Mouse (Mus musculus): Measurements from ENCODE around the gene Bahd1. TPM values are rescaled to one million over a fixed set of nuclear protein-coding genes. Genes with fewer than 3 reads are reported as not detected.

The Bahd1 gene
- polyA plus RNA-seq, 1 experiment from 2014 or later = 0.93 TPM

DNA sequence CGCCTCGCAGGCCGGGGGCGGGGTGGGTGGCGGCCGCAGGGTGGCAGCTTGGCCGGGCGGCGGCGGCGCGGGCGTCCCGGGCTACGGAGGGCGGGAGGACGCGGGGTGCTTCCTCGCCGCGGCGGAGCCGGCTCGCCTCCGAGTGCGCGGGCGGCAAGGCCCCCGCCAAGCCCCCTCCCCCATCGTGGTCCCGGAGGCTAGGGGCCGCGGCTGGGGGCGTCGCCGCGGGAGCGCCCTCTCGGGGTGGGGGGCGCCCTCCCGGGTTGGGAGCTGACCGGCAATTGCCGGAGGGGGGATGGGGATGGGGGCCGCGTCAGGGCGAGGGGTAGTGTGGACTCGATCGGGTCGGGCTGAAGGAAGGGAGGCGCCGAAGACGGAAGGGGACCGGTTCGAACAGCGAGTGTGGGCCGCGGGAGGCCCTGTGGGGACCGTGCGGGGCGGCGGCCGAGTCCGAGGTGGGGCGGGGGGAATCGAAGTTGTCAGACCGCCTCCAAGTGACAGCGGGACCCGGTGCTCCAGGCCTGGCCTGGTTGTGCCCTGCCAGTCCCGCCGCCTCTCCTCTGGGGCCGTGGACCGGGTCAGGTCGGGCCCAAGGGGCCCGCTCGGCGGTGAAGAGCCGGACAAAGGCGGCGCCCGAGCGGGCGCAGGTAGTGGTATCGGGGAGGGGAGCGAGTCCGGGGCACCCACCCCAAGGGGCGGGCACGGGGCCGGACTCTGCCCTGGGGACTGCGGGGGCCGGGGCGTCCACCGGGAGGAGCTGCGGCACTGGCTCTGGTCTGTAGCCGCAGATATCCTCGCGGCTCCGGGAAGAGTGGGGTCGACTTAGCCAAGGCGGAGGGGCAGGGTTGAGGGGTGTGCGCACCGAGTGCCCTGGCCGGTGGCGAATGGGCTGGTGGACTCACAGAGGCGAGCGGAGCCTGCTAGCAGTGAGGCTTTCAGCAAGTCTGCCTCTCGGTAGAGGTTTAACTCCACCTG is 2.2 kb downstream of the Bahd1 start:
- peak; percentile 23 for ATAC-seq (replicated peaks; ENCODE audit: low FRiP score, low TSS enrichment, low read depth)
- peak overlapping the region; percentile 75 for H3K9ac ChIP-seq (ENCODE audit: low read length)
- peak overlapping the region; percentile 64; the same call in 1 of the 2 replicates for H3K27ac ChIP-seq (ENCODE audit: low read depth)
- WGBS = under 1% methylated on average over 96 of the region's 106 CpGs
- H3K36me3 ChIP-seq (ENCODE audit: control insufficient read depth, insufficient read depth, low read length) = no peaks in the 10 kb centered on the region
- peak overlapping the region; percentile 80 for H3K4me3 ChIP-seq (ENCODE audit: low read depth, low read length)
- H3K27me3 ChIP-seq (replicated peaks; ENCODE audit: control insufficient read depth, insufficient read depth, low read length) = peaks cover 54% of the 10 kb centered on the region
- H3K4me1 ChIP-seq (replicated peaks; ENCODE audit: control insufficient read depth, insufficient read depth, low read length) = peaks cover 17% of the 10 kb centered on the region
- H3K9me3 ChIP-seq (ENCODE audit: control insufficient read depth, low read length) = no peaks in the 10 kb centered on the region
- DNase-seq (ENCODE audit: low spot score) = peak; percentile 79
- peak overlapping the region; percentile 99 for H3K4me2 ChIP-seq (ENCODE audit: low read length)

DNA sequence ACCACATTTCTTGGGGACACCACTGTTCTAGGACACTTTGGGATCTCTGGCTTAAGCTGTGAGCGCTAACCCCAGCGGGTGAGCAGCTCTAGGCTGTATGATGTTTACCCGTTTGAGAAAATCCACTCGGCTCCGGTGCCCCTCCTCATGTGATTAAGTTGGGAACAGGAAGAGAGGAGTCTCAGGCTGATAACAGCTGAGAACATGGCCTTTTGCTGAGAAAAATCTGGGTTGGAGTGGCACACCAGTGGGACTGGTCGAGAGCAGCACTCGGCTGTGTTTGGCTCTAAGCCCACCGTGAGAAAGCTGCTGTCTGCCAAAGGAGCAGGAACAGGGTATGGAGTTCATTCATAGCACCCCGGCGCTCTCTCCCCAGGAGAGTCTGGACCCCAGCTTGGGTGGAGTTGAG is 3.2 kb downstream of the Bahd1 start:
- no peak overlapping the region for H3K9ac ChIP-seq (ENCODE audit: low read length)
- WGBS = 19% methylated on average over 10 of the region's 10 CpGs

DNA sequence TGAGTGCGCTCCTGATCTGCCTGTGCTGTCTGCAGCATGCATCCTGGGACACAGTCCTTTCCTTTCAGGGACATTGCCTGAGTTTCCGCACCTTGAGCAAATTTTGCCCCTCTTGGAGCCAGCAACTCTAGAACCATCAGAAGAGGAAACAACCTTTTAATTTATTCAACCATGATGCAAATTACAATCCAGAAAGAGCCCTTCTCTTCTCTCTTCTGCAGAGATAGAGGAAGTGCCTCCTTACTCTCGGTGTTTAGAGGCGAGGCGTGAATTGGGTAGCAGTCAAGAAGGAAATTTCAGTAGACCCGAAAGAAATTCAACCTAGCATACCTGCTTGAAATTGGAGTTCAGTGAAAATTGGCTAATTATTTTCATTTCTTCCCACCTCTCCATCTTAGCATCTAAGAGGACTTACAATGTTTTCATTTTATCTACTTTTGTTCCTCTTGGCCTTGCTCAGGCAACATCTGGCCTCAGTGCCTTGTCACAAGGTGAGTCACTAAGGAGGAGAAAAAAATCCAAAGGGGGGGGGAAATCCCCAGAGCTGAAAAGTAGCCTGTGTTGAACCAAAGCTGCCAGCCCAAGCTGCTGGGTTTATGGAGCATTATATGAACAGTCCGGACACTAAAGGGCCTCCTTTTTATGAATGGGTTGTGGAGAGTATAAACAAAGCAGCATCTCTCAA is 5.4 kb downstream of the Bahd1 start:
- Histone ChIP-seq H3K4me2 (ENCODE audit: low read length) (no peak overlapping the region), H3K9me3 (ENCODE audit: control insufficient read depth, low read length) (no peaks in the 10 kb centered on the region), H3K36me3 (ENCODE audit: control insufficient read depth, insufficient read depth, low read length) (no peaks in the 10 kb centered on the region), H3K27ac (ENCODE audit: low read depth) (no peak overlapping the region), H3K27me3 (replicated peaks; ENCODE audit: control insufficient read depth, insufficient read depth, low read length) (peaks cover 22% of the 10 kb centered on the region), H3K9ac (ENCODE audit: low read length) (no peak overlapping the region), H3K4me1 (replicated peaks; ENCODE audit: control insufficient read depth, insufficient read depth, low read length) (peaks cover 10% of the 10 kb centered on the region), H3K4me3 (ENCODE audit: low read depth, low read length) (no peak overlapping the region)
- DNase-seq (ENCODE audit: low spot score) = no peak
- WGBS = 79% methylated on average over 7 of the region's 7 CpGs
- ATAC-seq (replicated peaks; ENCODE audit: low FRiP score, low TSS enrichment, low read depth) = no peak

More for the DNA sequence above, 3.2 kb downstream of the Bahd1 start:
- Histone ChIP-seq H3K4me1 (replicated peaks; ENCODE audit: control insufficient read depth, insufficient read depth, low read length) (peaks cover 17% of the 10 kb centered on the region), H3K27ac (ENCODE audit: low read depth) (no peak overlapping the region), H3K27me3 (replicated peaks; ENCODE audit: control insufficient read depth, insufficient read depth, low read length) (peaks cover 44% of the 10 kb centered on the region), H3K9me3 (ENCODE audit: control insufficient read depth, low read length) (no peaks in the 10 kb centered on the region), H3K4me2 (ENCODE audit: low read length) (peak overlapping the region; percentile 99), H3K36me3 (ENCODE audit: control insufficient read depth, insufficient read depth, low read length) (no peaks in the 10 kb centered on the region), H3K4me3 (ENCODE audit: low read depth, low read length) (peak overlapping the region; percentile 80)
- no peak for DNase-seq (ENCODE audit: low spot score)
- no peak for ATAC-seq (replicated peaks; ENCODE audit: low FRiP score, low TSS enrichment, low read depth)

DNA sequence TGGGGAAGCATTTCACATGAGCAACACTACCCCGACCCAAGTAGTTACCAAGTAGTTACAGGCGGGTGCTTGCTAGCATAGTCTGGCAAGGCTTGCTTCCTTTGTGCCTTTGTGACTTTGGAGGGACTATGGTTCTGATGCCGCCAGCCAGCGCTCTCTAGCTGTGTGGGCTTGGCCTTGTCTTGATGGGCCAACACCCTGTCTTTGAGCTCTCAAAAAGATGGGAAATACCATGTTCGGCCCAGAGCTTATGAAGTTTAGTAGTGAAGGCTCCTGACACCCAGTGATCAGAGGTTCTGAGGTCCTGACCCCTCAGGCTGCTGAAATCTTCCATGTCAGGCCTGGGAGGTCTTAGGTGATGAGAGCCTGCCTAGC is 5.9 kb downstream of the Bahd1 start:
- WGBS = 80% methylated on average over 5 of the region's 5 CpGs
- no peak overlapping the region for H3K4me3 ChIP-seq (ENCODE audit: low read depth, low read length)
- H3K9me3 ChIP-seq (ENCODE audit: control insufficient read depth, low read length) = no peaks in the 10 kb centered on the region

DNA sequence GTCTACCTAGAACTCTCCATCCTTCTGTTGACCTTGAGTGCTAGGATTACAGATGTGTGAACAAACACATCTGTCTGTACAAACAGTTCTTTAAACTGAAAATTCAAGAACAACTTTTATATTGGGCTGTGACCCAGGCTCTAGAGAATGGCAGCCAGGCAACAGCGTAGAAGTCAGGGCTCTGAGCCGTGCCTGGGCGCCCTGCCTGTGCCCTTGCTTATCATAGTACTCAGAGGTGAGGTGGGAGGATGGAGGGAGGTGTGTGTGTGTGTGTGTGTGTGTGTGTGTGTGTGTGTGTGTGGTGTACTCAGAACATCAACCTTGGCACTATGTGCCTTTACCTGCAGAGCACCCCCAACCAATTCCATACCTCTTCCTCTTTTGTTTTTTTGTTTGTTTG is 7.6 kb downstream of the Bahd1 start:
- Histone ChIP-seq H3K27ac (ENCODE audit: low read depth) (no peak overlapping the region), H3K36me3 (ENCODE audit: control insufficient read depth, insufficient read depth, low read length) (no peaks in the 10 kb centered on the region), H3K4me1 (replicated peaks; ENCODE audit: control insufficient read depth, insufficient read depth, low read length) (peaks cover 9% of the 10 kb centered on the region; the same call in 1 of the 2 replicates), H3K4me3 (ENCODE audit: low read depth, low read length) (no peak overlapping the region), H3K4me2 (ENCODE audit: low read length) (no peak overlapping the region), H3K27me3 (replicated peaks; ENCODE audit: control insufficient read depth, insufficient read depth, low read length) (peaks cover 16% of the 10 kb centered on the region; the same call in 1 of the 2 replicates), H3K9me3 (ENCODE audit: control insufficient read depth, low read length) (no peaks in the 10 kb centered on the region), H3K9ac (ENCODE audit: low read length) (no peak overlapping the region)
- ATAC-seq (replicated peaks; ENCODE audit: low FRiP score, low TSS enrichment, low read depth) (no peak), DNase-seq (ENCODE audit: low spot score) (no peak)
- WGBS = 91% methylated on average over 3 of the region's 3 CpGs

More for the DNA sequence above, 5.9 kb downstream of the Bahd1 start:
- Histone ChIP-seq H3K27me3 (replicated peaks; ENCODE audit: control insufficient read depth, insufficient read depth, low read length) (peaks cover 20% of the 10 kb centered on the region; the same call in 1 of the 2 replicates), H3K4me1 (replicated peaks; ENCODE audit: control insufficient read depth, insufficient read depth, low read length) (peaks cover 10% of the 10 kb centered on the region; the same call in 1 of the 2 replicates), H3K4me2 (ENCODE audit: low read length) (no peak overlapping the region), H3K27ac (ENCODE audit: low read depth) (no peak overlapping the region), H3K36me3 (ENCODE audit: control insufficient read depth, insufficient read depth, low read length) (no peaks in the 10 kb centered on the region), H3K9ac (ENCODE audit: low read length) (no peak overlapping the region)
- ATAC-seq (replicated peaks; ENCODE audit: low FRiP score, low TSS enrichment, low read depth) = no peak
- DNase-seq (ENCODE audit: low spot score) = no peak

DNA sequence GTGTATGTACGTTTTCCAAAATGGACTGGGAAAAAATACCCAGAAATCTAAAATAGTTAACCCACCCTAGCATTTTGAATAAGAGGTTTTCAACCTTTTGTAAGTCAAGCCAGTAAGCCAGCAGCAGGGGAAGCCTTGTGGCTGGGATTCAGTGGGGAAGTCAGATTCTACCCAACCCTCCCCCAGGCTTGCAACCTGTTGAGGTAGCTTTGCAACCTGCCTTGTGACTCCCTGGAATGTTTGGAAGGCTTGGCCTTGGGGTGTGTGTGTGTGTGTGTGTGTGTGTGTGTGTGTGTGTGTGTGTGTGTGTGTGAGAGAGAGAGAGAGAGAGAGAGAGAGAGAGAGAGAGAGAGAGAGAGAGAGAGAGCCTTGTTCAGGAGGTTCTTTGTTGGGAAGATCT is 9.0 kb downstream of the Bahd1 start:
- H3K9ac ChIP-seq (ENCODE audit: low read length) = no peak overlapping the region

DNA sequence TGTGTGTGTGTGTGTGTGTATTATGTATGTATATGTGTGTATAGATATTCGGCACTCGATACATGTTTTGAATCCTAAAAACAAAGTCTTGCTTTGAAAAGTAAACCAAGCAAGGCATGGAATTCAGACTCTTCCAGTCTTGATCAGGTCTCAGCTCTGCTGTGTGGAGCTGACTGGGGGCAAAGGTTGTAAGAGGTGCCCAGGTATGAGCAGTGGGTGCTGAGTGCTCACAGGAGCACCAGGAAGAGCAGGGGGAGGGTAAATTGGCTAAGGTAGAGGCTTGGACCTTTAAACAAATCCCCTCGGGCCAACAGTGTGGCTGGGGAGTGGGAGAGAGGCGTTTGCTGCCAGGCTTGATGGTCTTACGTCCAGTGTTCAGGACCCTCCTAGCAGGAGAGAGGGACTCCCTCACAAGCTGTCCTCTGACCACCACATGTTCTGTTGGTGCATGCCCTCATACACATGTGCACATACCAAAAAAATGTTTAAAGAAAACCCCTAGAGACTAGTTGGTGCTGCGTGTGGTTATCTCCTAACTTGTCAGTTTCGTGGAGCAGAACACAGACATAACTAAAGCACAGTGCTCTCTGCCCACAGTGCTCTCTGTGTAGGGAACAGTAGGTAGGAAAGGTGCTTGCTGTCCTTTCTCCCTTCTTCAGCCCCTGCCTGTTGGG is 10.6 kb downstream of the Bahd1 start:
- 74% methylated on average over 7 of the region's 7 CpGs for WGBS
- H3K4me2 ChIP-seq (ENCODE audit: low read length) = no peak overlapping the region
- no peaks in the 10 kb centered on the region for H3K27me3 ChIP-seq (replicated peaks; ENCODE audit: control insufficient read depth, insufficient read depth, low read length)
- no peak overlapping the region for H3K27ac ChIP-seq (ENCODE audit: low read depth)
- no peak overlapping the region for H3K4me3 ChIP-seq (ENCODE audit: low read depth, low read length)
- no peaks in the 10 kb centered on the region for H3K36me3 ChIP-seq (ENCODE audit: control insufficient read depth, insufficient read depth, low read length)
- peaks cover 13% of the 10 kb centered on the region for H3K4me1 ChIP-seq (replicated peaks; ENCODE audit: control insufficient read depth, insufficient read depth, low read length)
- H3K9me3 ChIP-seq (ENCODE audit: control insufficient read depth, low read length) = no peaks in the 10 kb centered on the region
- DNase-seq (ENCODE audit: low spot score) (no peak), ATAC-seq (replicated peaks; ENCODE audit: low FRiP score, low TSS enrichment, low read depth) (no peak)
- H3K9ac ChIP-seq (ENCODE audit: low read length) = no peak overlapping the region

More for the DNA sequence above, 9.0 kb downstream of the Bahd1 start:
- DNase-seq (ENCODE audit: low spot score) = no peak
- Histone ChIP-seq H3K4me3 (ENCODE audit: low read depth, low read length) (no peak overlapping the region), H3K36me3 (ENCODE audit: control insufficient read depth, insufficient read depth, low read length) (no peaks in the 10 kb centered on the region), H3K27me3 (replicated peaks; ENCODE audit: control insufficient read depth, insufficient read depth, low read length) (0 out of 2 replicates have a peak, but pooled peaks cover 5% of the 10 kb centered on the region), H3K9me3 (ENCODE audit: control insufficient read depth, low read length) (no peaks in the 10 kb centered on the region), H3K4me1 (replicated peaks; ENCODE audit: control insufficient read depth, insufficient read depth, low read length) (peaks cover 10% of the 10 kb centered on the region), H3K4me2 (ENCODE audit: low read length) (no peak overlapping the region), H3K27ac (ENCODE audit: low read depth) (no peak overlapping the region)
- ATAC-seq (replicated peaks; ENCODE audit: low FRiP score, low TSS enrichment, low read depth) = no peak
- 52% methylated on average over 1 of the region's 1 CpGs for WGBS

DNA sequence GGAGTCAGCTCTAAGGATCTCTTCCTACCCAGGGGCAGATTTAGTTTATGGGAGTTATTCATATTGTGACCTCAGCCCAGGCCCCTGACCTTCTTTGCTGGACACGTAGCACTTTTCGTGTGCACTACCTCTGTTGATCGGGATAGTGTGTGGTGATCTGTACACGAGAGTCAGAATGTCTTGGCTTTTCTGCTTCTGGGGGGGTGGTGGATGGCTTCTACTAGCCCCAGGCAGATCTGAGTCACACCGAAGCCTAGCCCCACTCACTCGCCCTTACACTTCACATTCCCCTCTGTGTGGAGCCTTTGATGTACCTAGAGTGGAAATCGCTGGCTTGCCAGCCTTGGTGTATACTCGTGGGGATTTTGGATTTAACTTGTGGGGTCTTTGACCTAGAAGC is 12.5 kb downstream of the Bahd1 start:
- DNase-seq (ENCODE audit: low spot score) (no peak), ATAC-seq (replicated peaks; ENCODE audit: low FRiP score, low TSS enrichment, low read depth) (no peak)
- Histone ChIP-seq H3K36me3 (ENCODE audit: control insufficient read depth, insufficient read depth, low read length) (no peaks in the 10 kb centered on the region; the same call in 1 of the 2 replicates), H3K4me3 (ENCODE audit: low read depth, low read length) (no peak overlapping the region), H3K4me2 (ENCODE audit: low read length) (no peak overlapping the region), H3K27ac (ENCODE audit: low read depth) (no peak overlapping the region), H3K9me3 (ENCODE audit: control insufficient read depth, low read length) (no peaks in the 10 kb centered on the region), H3K4me1 (replicated peaks; ENCODE audit: control insufficient read depth, insufficient read depth, low read length) (peaks cover 13% of the 10 kb centered on the region), H3K9ac (ENCODE audit: low read length) (no peak overlapping the region), H3K27me3 (replicated peaks; ENCODE audit: control insufficient read depth, insufficient read depth, low read length) (no peaks in the 10 kb centered on the region)
- WGBS = 78% methylated on average over 8 of the region's 8 CpGs
